Mouse (Mus musculus) lung, embryonic 16.5 days (tissue): Measurements from ENCODE around the gene Otogl. TPM values are rescaled to one million over a fixed set of nuclear protein-coding genes. Genes with fewer than 3 reads are reported as not detected.

Experiments used
- ATAC-seq: fragments of 200-750 bp; cut with Nextera tagmentation; 2 replicates; pipeline ENCODE4 v1.8.0; 2017; ENCODE audit warnings: low read depth, mild to moderate bottlenecking, moderate library complexity
- H3K27ac ChIP-seq: fragments of 300-500 bp; sonication (generic); 2 replicates; pipeline ENCODE4 v1.5.1; 2014; ENCODE audit warnings: mild to moderate bottlenecking, control low read depth, low read length
- H3K27me3 ChIP-seq: fragments of 300-500 bp; sonication (generic); 2 replicates; pipeline ENCODE4 v1.6.1; 2014; ENCODE audit warnings: low read depth, low read length, mixed read lengths; ENCODE audit not compliant: control insufficient read depth, insufficient read depth
- H3K36me3 ChIP-seq: fragments of 300-500 bp; sonication (generic); 2 replicates; pipeline ENCODE4 v1.6.1; 2014; ENCODE audit warnings: low read length; ENCODE audit not compliant: control insufficient read depth, insufficient read depth
- H3K4me1 ChIP-seq: fragments of 300-500 bp; sonication (generic); replicated peaks from 2 replicates; pipeline ENCODE4 v1.6.1; 2014; ENCODE audit warnings: low read length, mixed read lengths; ENCODE audit not compliant: control insufficient read depth, insufficient read depth
- H3K4me2 ChIP-seq: fragments of 300-500 bp; sonication (generic); 2 replicates; pipeline ENCODE4 v1.6.1; 2014; ENCODE audit warnings: low read depth, low read length, control low read depth
- H3K4me3 ChIP-seq: fragments of 300-500 bp; sonication (generic); 2 replicates; pipeline ENCODE4 v1.5.1; 2014; ENCODE audit warnings: mild to moderate bottlenecking, low read length, control low read depth
- H3K9ac ChIP-seq: fragments of 300-500 bp; sonication (generic); 2 replicates; pipeline ENCODE4 v1.6.1; 2014; ENCODE audit warnings: low read length, control low read depth
- H3K9me3 ChIP-seq: fragments of 300-500 bp; sonication (generic); 2 replicates; pipeline ENCODE4 v1.6.1; 2016; ENCODE audit warnings: low read length; ENCODE audit not compliant: control insufficient read depth
- WGBS: fragments of 180-500 bp; shearing (Covaris S2); extraction: QIAGEN DNeasy Blood & Tissue Kit; methylation state at CpG from one replicate; pipeline ENCODE4 v1.1.7; 2014; 5-methylcytosine and 5-hydroxymethylcytosine counted together
- polyA plus RNA-seq: library from polyadenylated mRNA; unstranded; fragments of >200 nt; fragmentation: Nextera tagmentation; extraction: Ambion mirVana; gene quantifications from 2 replicates; pipeline ENCODE4 v1.2.1, GENCODE M21; 2015

Otogl gene
- polyA plus RNA-seq, 1 experiment from 2014 or later = 0.06 TPM

DNA sequence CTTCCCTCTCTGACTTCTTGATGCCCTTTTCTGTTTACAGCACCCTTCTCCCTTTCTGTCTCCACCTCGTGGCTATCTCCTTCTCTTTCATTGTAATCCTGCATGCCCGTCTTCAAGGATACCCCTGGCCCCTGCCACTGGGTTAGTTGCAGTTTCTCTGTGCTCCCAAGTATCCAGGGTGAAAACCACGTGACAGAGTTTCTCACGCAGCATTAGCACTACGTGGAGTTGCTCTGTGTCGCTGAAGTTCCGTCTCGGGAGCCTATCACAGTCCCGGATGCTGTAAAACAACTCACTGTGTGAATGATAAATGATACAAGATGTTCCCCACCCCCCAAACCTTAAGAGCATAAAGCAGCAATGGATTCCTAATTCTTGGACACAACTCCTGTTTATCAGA, 165.2 kb downstream of the Otogl start:
- no peaks in the 10 kb centered on the region for H3K27me3 ChIP-seq
- no peaks in the 10 kb centered on the region for H3K36me3 ChIP-seq
- H3K4me1 ChIP-seq = no peaks in the 10 kb centered on the region
- ATAC-seq = 0 out of 2 replicates have a peak, but pooled peaks have one; percentile 54
- no peak overlapping the region for H3K27ac ChIP-seq
- 9% methylated on average over 9 of the region's 9 CpGs for WGBS
- H3K4me3 ChIP-seq = 0 out of 2 replicates have a peak overlapping the region, but pooled peaks have one; percentile 15
- H3K9me3 ChIP-seq = no peaks in the 10 kb centered on the region
- H3K9ac ChIP-seq = no peak overlapping the region
- peak overlapping the region; percentile 40 for H3K4me2 ChIP-seq

DNA sequence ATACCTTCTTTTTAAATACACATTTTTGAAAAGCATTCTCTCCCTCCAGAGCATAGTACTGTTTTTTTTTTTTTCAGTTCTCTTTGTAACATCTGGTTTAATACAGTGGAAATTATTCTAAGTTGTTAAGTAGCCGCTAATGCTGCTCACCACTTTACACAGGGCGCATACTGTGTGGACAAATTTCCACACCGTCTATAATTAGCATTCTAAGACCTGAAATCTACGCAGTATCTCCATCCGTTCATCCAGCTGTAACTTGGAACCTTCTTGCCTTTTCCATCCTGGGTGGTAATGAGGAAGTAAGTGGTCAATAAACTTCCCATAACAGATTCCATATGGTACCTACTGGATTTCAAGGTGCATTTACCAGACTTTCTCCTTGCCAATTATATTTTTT, 172.1 kb downstream of the Otogl start:
- Histone ChIP-seq H3K27ac (no peak overlapping the region), H3K4me1 (no peaks in the 10 kb centered on the region), H3K4me3 (no peak overlapping the region), H3K27me3 (no peaks in the 10 kb centered on the region), H3K9ac (no peak overlapping the region), H3K36me3 (no peaks in the 10 kb centered on the region), H3K4me2 (no peak overlapping the region), H3K9me3 (no peaks in the 10 kb centered on the region)
- no peak for ATAC-seq
- WGBS = 80% methylated on average over 5 of the region's 5 CpGs

DNA sequence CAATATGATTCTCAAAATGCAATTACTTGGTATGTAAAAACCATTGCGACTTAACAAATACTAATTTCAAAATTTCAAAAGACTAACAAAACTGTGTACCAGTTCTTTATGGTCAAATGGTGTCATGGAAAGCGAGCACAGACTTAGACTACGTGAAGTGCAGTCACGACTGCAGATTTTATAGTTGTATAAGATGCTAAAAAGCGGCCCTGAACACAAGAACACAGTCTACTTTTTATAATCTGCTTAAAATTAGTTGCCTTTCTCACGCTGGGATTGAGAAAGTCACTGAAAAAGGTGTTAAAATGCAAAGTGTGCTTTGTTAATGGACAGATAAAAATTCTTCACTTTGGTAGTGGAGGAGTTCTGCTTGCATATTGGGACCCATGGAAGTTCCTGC, 174.2 kb downstream of the Otogl start:
- Histone ChIP-seq H3K9ac (no peak overlapping the region), H3K4me3 (no peak overlapping the region), H3K4me2 (no peak overlapping the region), H3K27me3 (no peaks in the 10 kb centered on the region), H3K9me3 (no peaks in the 10 kb centered on the region), H3K4me1 (no peaks in the 10 kb centered on the region), H3K36me3 (no peaks in the 10 kb centered on the region), H3K27ac (no peak overlapping the region)
- WGBS = 83% methylated on average over 6 of the region's 6 CpGs
- ATAC-seq = no peak

DNA sequence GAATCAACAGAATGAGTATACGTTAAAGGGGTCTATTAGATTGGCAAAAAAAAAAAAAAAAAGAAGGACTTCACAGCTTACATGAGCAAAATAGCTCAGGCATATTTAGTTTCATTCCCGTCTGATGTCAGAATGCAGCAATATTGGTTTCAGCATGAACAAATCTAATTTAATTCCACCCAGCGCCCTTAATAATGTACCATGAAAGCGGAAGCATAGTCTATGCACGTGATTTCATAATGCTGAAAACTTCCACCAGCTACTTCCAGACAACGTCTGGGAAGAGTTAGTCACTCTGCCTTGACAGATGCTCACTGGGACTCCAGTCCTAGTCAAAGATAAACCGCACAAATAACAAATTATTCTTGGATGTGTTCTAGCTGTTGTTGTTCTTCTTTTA, 176.5 kb downstream of the Otogl start:
- ATAC-seq = no peak
- 76% methylated on average over 7 of the region's 7 CpGs for WGBS

DNA sequence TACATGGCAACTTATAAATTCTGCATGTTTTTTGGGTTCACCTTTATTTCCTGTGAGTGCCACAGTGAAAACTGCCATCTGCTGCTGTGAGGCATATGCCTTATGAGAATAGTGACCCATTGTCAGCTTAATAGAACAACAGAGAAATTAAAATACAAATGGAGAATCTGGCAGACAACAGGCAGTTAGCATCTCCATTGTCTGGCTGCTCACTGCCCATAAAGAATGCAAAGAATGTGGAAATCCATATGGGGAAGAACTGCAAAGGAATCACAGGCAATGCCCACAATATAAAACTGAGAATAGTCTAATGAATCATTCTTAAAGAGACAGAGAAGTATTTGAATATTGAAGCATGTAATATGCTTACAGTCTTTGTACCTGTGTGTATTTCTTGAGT, 177.6 kb downstream of the Otogl start:
- H3K9ac ChIP-seq = no peak overlapping the region
- no peak overlapping the region for H3K4me3 ChIP-seq
- H3K4me1 ChIP-seq = no peaks in the 10 kb centered on the region
- no peaks in the 10 kb centered on the region for H3K9me3 ChIP-seq
- H3K27ac ChIP-seq = no peak overlapping the region
- no peaks in the 10 kb centered on the region for H3K27me3 ChIP-seq
- no peaks in the 10 kb centered on the region for H3K36me3 ChIP-seq
- no peak overlapping the region for H3K4me2 ChIP-seq
- ATAC-seq = no peak

More for the DNA sequence above, 176.5 kb downstream of the Otogl start:
- Histone ChIP-seq H3K36me3 (no peaks in the 10 kb centered on the region), H3K9ac (no peak overlapping the region), H3K4me1 (no peaks in the 10 kb centered on the region), H3K27ac (no peak overlapping the region), H3K4me2 (no peak overlapping the region), H3K27me3 (no peaks in the 10 kb centered on the region), H3K9me3 (no peaks in the 10 kb centered on the region), H3K4me3 (no peak overlapping the region)

DNA sequence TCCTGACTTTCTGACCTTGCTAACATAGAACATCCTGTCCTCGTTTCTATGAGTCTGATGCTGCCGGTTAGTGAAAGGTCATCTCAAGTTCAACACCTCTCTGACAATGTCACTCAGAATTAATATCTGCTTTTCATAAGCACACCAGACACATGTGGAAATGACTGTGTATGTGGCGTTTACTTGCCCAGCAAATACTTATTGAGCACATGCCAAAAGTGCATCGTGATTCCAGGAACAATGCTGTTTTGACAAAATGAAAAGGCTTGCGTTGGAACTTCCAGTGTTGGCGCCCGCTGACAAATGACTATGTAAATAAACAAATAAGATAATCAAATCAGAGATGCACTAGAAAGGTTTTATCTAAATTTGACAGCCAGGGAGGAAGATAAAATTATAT, 186.3 kb downstream of the Otogl start:
- WGBS = 30% methylated on average over 7 of the region's 7 CpGs
- no peak overlapping the region for H3K4me2 ChIP-seq
- ATAC-seq = no peak

DNA sequence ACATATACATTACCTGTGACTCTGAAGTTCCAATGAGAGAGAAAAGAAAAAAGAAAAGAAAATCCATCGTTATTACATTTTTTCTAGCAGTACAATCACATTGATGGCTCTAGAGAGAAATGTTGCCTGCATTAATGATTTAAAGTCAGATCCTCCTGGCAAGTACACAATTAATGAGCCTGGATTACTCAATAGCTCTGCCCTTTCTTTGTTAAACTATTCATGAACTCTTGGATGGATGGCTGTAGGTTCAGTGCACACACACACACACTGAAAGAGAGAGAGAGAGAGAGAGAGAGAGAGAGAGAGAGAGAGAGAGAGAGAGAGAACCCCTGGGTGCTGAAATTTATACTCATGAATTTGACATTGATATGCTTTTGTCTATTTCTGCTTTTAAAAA, 192.1 kb downstream of the Otogl start, which contains the start of gene Ptprq:
Gene Ptprq (minus strand): TSS at position 246 of the 400 bp plus-strand sequence.
- H3K27ac ChIP-seq = no peak within 1 kb of the TSS
- H3K36me3 ChIP-seq = no peaks in the 10 kb centered on the region
- ATAC-seq = no peak
- H3K4me1 ChIP-seq = no peaks in the 10 kb centered on the region
- no peak within 1 kb of the TSS for H3K4me3 ChIP-seq
- no peak within 1 kb of the TSS for H3K4me2 ChIP-seq
- no peaks in the 10 kb centered on the region for H3K27me3 ChIP-seq
- H3K9me3 ChIP-seq = no peaks in the 10 kb centered on the region
- H3K9ac ChIP-seq = no peak within 1 kb of the TSS
- 58% methylated on average over 1 of the region's 1 CpGs for WGBS

More for the DNA sequence above, 186.3 kb downstream of the Otogl start:
- H3K4me3 ChIP-seq = no peak overlapping the region
- no peaks in the 10 kb centered on the region for H3K27me3 ChIP-seq
- H3K4me1 ChIP-seq = peaks cover 3% of the 10 kb centered on the region; the same call in 1 of the 2 replicates
- H3K27ac ChIP-seq = no peak overlapping the region
- no peaks in the 10 kb centered on the region for H3K36me3 ChIP-seq
- H3K9ac ChIP-seq = no peak overlapping the region
- H3K9me3 ChIP-seq = no peaks in the 10 kb centered on the region

Other genes starting within 250 kb of the Otogl start
- gene Ptprq, start 192.1 kb downstream of the Otogl start, polyA plus RNA-seq = 0.09 TPM in 2 replicates